Mouse (Mus musculus): ENCODE measurements around the gene D430019H16Rik. TPM values are rescaled to one million over a fixed set of nuclear protein-coding genes. Genes with fewer than 3 reads are reported as not detected.
A peak's percentile ranks its signal among the peaks of the same experiment; 100 is the strongest.

D430019H16Rik gene
- 25.3 and 41.6 TPM in 2 replicates for polyA plus RNA-seq (2014; fragmentation: Nextera tagmentation; extraction: Ambion mirVana)

- Histone ChIP-seq H3K27ac (replicated peaks; ENCODE audit: low read depth, low read length) (peak within 1 kb of the TSS; percentile 84), H3K27me3 (ENCODE audit: control insufficient read depth, insufficient read depth, low read length) (no peaks in the 10 kb centered on the region), H3K4me1 (ENCODE audit: control insufficient read depth, insufficient read depth, low read length) (peaks cover 39% of the 10 kb centered on the region), H3K4me3 (replicated peaks; ENCODE audit: low read depth, low read length) (peak within 1 kb of the TSS; percentile 71), H3K4me2 (ENCODE audit: low read length) (peak within 1 kb of the TSS; percentile 71), H3K9ac (replicated peaks; ENCODE audit: low read length) (peak within 1 kb of the TSS; percentile 92), H3K36me3 (ENCODE audit: control insufficient read depth, insufficient read depth, low read length) (no peaks in the 10 kb centered on the region), H3K9me3 (ENCODE audit: control insufficient read depth, low read length) (no peaks in the 10 kb centered on the region)
- ATAC-seq (ENCODE audit: low FRiP score, low TSS enrichment) (peak; percentile 88), DNase-seq (peak; percentile 91)
- WGBS = under 1% methylated on average over 38 of the region's 38 CpGs
Measured at GRCm38 (mm10) chr12:105453670-105454257, at the start of gene D430019H16Rik. Gene D430019H16Rik, plus strand, starts transcription at chr12:105453856.

- 80% methylated on average over 6 of the region's 6 CpGs for WGBS
- ATAC-seq (ENCODE audit: low FRiP score, low TSS enrichment) (no peak), DNase-seq (no peak)
- no peak overlapping the region for H3K4me3 ChIP-seq (replicated peaks; ENCODE audit: low read depth, low read length)
- H3K9ac ChIP-seq (replicated peaks; ENCODE audit: low read length) = no peak overlapping the region
- H3K36me3 ChIP-seq (ENCODE audit: control insufficient read depth, insufficient read depth, low read length) = no peaks in the 10 kb centered on the region
- H3K27me3 ChIP-seq (ENCODE audit: control insufficient read depth, insufficient read depth, low read length) = no peaks in the 10 kb centered on the region
- no peak overlapping the region for H3K4me2 ChIP-seq (ENCODE audit: low read length)
- H3K9me3 ChIP-seq (ENCODE audit: control insufficient read depth, low read length) = no peaks in the 10 kb centered on the region
- no peak overlapping the region for H3K27ac ChIP-seq (replicated peaks; ENCODE audit: low read depth, low read length)
- 0 out of 2 replicates have a peak, but pooled peaks cover 3% of the 10 kb centered on the region for H3K4me1 ChIP-seq (ENCODE audit: control insufficient read depth, insufficient read depth, low read length)
Measured at GRCm38 (mm10) chr12:105406008-105406407, 47.6 kb upstream of the D430019H16Rik start.

- Histone ChIP-seq H3K9ac (replicated peaks; ENCODE audit: low read length) (no peak overlapping the region), H3K27me3 (ENCODE audit: control insufficient read depth, insufficient read depth, low read length) (no peaks in the 10 kb centered on the region), H3K36me3 (ENCODE audit: control insufficient read depth, insufficient read depth, low read length) (no peaks in the 10 kb centered on the region), H3K4me1 (ENCODE audit: control insufficient read depth, insufficient read depth, low read length) (no peaks in the 10 kb centered on the region), H3K4me3 (replicated peaks; ENCODE audit: low read depth, low read length) (no peak overlapping the region), H3K27ac (replicated peaks; ENCODE audit: low read depth, low read length) (no peak overlapping the region), H3K4me2 (ENCODE audit: low read length) (no peak overlapping the region), H3K9me3 (ENCODE audit: control insufficient read depth, low read length) (no peaks in the 10 kb centered on the region)
- DNase-seq (no peak), ATAC-seq (ENCODE audit: low FRiP score, low TSS enrichment) (no peak)
- WGBS = 58% methylated on average over 8 of the region's 8 CpGs
Measured at GRCm38 (mm10) chr12:105413909-105414308, 39.7 kb upstream of the D430019H16Rik start.

GRCm38 (mm10) chr12:105420476-105420875 is 33.2 kb upstream of the D430019H16Rik start:
- no peaks in the 10 kb centered on the region for H3K36me3 ChIP-seq (ENCODE audit: control insufficient read depth, insufficient read depth, low read length)
- no peaks in the 10 kb centered on the region for H3K4me1 ChIP-seq (ENCODE audit: control insufficient read depth, insufficient read depth, low read length)
- no peak overlapping the region for H3K4me3 ChIP-seq (replicated peaks; ENCODE audit: low read depth, low read length)
- H3K27me3 ChIP-seq (ENCODE audit: control insufficient read depth, insufficient read depth, low read length) = no peaks in the 10 kb centered on the region
- WGBS = 62% methylated on average over 6 of the region's 6 CpGs
- H3K27ac ChIP-seq (replicated peaks; ENCODE audit: low read depth, low read length) = no peak overlapping the region
- no peaks in the 10 kb centered on the region for H3K9me3 ChIP-seq (ENCODE audit: control insufficient read depth, low read length)
- ATAC-seq (ENCODE audit: low FRiP score, low TSS enrichment) (no peak), DNase-seq (no peak)
- H3K4me2 ChIP-seq (ENCODE audit: low read length) = no peak overlapping the region
- no peak overlapping the region for H3K9ac ChIP-seq (replicated peaks; ENCODE audit: low read length)

GRCm38 (mm10) chr12:105426541-105426940 is 27.1 kb upstream of the D430019H16Rik start:
- Histone ChIP-seq H3K36me3 (ENCODE audit: control insufficient read depth, insufficient read depth, low read length) (no peaks in the 10 kb centered on the region), H3K4me2 (ENCODE audit: low read length) (no peak overlapping the region), H3K27me3 (ENCODE audit: control insufficient read depth, insufficient read depth, low read length) (no peaks in the 10 kb centered on the region), H3K9ac (replicated peaks; ENCODE audit: low read length) (no peak overlapping the region), H3K4me1 (ENCODE audit: control insufficient read depth, insufficient read depth, low read length) (no peaks in the 10 kb centered on the region), H3K9me3 (ENCODE audit: control insufficient read depth, low read length) (no peaks in the 10 kb centered on the region), H3K27ac (replicated peaks; ENCODE audit: low read depth, low read length) (no peak overlapping the region), H3K4me3 (replicated peaks; ENCODE audit: low read depth, low read length) (no peak overlapping the region)
- 87% methylated on average over 7 of the region's 7 CpGs for WGBS
- ATAC-seq (ENCODE audit: low FRiP score, low TSS enrichment) (no peak), DNase-seq (no peak)

GRCm38 (mm10) chr12:105427039-105427757 is 26.5 kb upstream of the D430019H16Rik start:
- 26% methylated on average over 10 of the region's 10 CpGs for WGBS
- no peak overlapping the region for H3K27ac ChIP-seq (replicated peaks; ENCODE audit: low read depth, low read length)
- H3K9ac ChIP-seq (replicated peaks; ENCODE audit: low read length) = no peak overlapping the region
- DNase-seq = peak; percentile 95
- ATAC-seq (ENCODE audit: low FRiP score, low TSS enrichment) = peak; percentile 34; the same call in 1 of the 2 replicates
- H3K36me3 ChIP-seq (ENCODE audit: control insufficient read depth, insufficient read depth, low read length) = no peaks in the 10 kb centered on the region
- no peaks in the 10 kb centered on the region for H3K27me3 ChIP-seq (ENCODE audit: control insufficient read depth, insufficient read depth, low read length)
- H3K4me1 ChIP-seq (ENCODE audit: control insufficient read depth, insufficient read depth, low read length) = no peaks in the 10 kb centered on the region
- no peak overlapping the region for H3K4me3 ChIP-seq (replicated peaks; ENCODE audit: low read depth, low read length)
- H3K9me3 ChIP-seq (ENCODE audit: control insufficient read depth, low read length) = no peaks in the 10 kb centered on the region
- H3K4me2 ChIP-seq (ENCODE audit: low read length) = 0 out of 2 replicates have a peak overlapping the region, but pooled peaks have one; percentile 2

GRCm38 (mm10) chr12:105431872-105432271 is 21.8 kb upstream of the D430019H16Rik start:
- 52% methylated on average over 3 of the region's 3 CpGs for WGBS
- Histone ChIP-seq H3K27ac (replicated peaks; ENCODE audit: low read depth, low read length) (no peak overlapping the region), H3K4me1 (ENCODE audit: control insufficient read depth, insufficient read depth, low read length) (no peaks in the 10 kb centered on the region), H3K9ac (replicated peaks; ENCODE audit: low read length) (no peak overlapping the region), H3K4me3 (replicated peaks; ENCODE audit: low read depth, low read length) (no peak overlapping the region), H3K9me3 (ENCODE audit: control insufficient read depth, low read length) (no peaks in the 10 kb centered on the region), H3K27me3 (ENCODE audit: control insufficient read depth, insufficient read depth, low read length) (no peaks in the 10 kb centered on the region), H3K36me3 (ENCODE audit: control insufficient read depth, insufficient read depth, low read length) (no peaks in the 10 kb centered on the region), H3K4me2 (ENCODE audit: low read length) (no peak overlapping the region)
- DNase-seq = peak; percentile 69
- no peak for ATAC-seq (ENCODE audit: low FRiP score, low TSS enrichment)

GRCm38 (mm10) chr12:105432807-105433206 is 20.8 kb upstream of the D430019H16Rik start:
- Histone ChIP-seq H3K4me1 (ENCODE audit: control insufficient read depth, insufficient read depth, low read length) (no peaks in the 10 kb centered on the region), H3K36me3 (ENCODE audit: control insufficient read depth, insufficient read depth, low read length) (no peaks in the 10 kb centered on the region), H3K27me3 (ENCODE audit: control insufficient read depth, insufficient read depth, low read length) (no peaks in the 10 kb centered on the region), H3K27ac (replicated peaks; ENCODE audit: low read depth, low read length) (no peak overlapping the region), H3K9me3 (ENCODE audit: control insufficient read depth, low read length) (no peaks in the 10 kb centered on the region), H3K4me3 (replicated peaks; ENCODE audit: low read depth, low read length) (no peak overlapping the region), H3K4me2 (ENCODE audit: low read length) (no peak overlapping the region), H3K9ac (replicated peaks; ENCODE audit: low read length) (no peak overlapping the region)
- ATAC-seq (ENCODE audit: low FRiP score, low TSS enrichment) (no peak), DNase-seq (no peak)
- 78% methylated on average over 3 of the region's 3 CpGs for WGBS

GRCm38 (mm10) chr12:105438259-105438658 is 15.4 kb upstream of the D430019H16Rik start:
- no peak overlapping the region for H3K4me3 ChIP-seq (replicated peaks; ENCODE audit: low read depth, low read length)
- ATAC-seq (ENCODE audit: low FRiP score, low TSS enrichment) (no peak), DNase-seq (no peak)
- H3K9ac ChIP-seq (replicated peaks; ENCODE audit: low read length) = no peak overlapping the region
- no peak overlapping the region for H3K27ac ChIP-seq (replicated peaks; ENCODE audit: low read depth, low read length)
- no peaks in the 10 kb centered on the region for H3K9me3 ChIP-seq (ENCODE audit: control insufficient read depth, low read length)
- WGBS = 52% methylated on average over 5 of the region's 5 CpGs
- H3K4me1 ChIP-seq (ENCODE audit: control insufficient read depth, insufficient read depth, low read length) = no peaks in the 10 kb centered on the region
- H3K36me3 ChIP-seq (ENCODE audit: control insufficient read depth, insufficient read depth, low read length) = no peaks in the 10 kb centered on the region
- H3K27me3 ChIP-seq (ENCODE audit: control insufficient read depth, insufficient read depth, low read length) = no peaks in the 10 kb centered on the region
- H3K4me2 ChIP-seq (ENCODE audit: low read length) = no peak overlapping the region
